Mouse (Mus musculus) forebrain, embryonic 15.5 days (tissue): ENCODE data around the gene Slc31a1. TPM values are rescaled to one million over a fixed set of nuclear protein-coding genes. Genes with fewer than 3 reads are reported as not detected.

ENCODE experiments used
- ATAC-seq: fragments of 200-750 bp; cut with Nextera tagmentation; replicated peaks from 2 replicates; pipeline ENCODE4 v1.8.0; 2017; ENCODE audit warnings: mild to moderate bottlenecking, moderate TSS enrichment, moderate library complexity
- H3K27ac ChIP-seq: fragments of 300-500 bp; sonication (generic); replicated peaks from 2 replicates; pipeline ENCODE4 v1.5.1; 2015; ENCODE audit warnings: mild to moderate bottlenecking, inconsistent platforms
- H3K27me3 ChIP-seq: fragments of 300-500 bp; sonication (generic); 2 replicates; pipeline ENCODE4 v1.6.1; 2015; ENCODE audit warnings: inconsistent platforms
- H3K36me3 ChIP-seq: fragments of 300-500 bp; sonication (generic); 2 replicates; pipeline ENCODE4 v1.6.1; 2015; ENCODE audit warnings: mild to moderate bottlenecking, inconsistent platforms
- H3K4me1 ChIP-seq: fragments of 300-500 bp; sonication (generic); 2 replicates; pipeline ENCODE4 v1.6.1; 2015; ENCODE audit warnings: inconsistent platforms
- H3K4me2 ChIP-seq: fragments of 300-500 bp; sonication (generic); replicated peaks from 2 replicates; pipeline ENCODE4 v1.6.1; 2015; ENCODE audit warnings: mild to moderate bottlenecking, inconsistent platforms
- H3K4me3 ChIP-seq: fragments of 300-500 bp; sonication (generic); 2 replicates; pipeline ENCODE4 v1.5.1; 2015; ENCODE audit warnings: mild to moderate bottlenecking, inconsistent platforms
- H3K9ac ChIP-seq: fragments of 300-500 bp; sonication (generic); replicated peaks from 2 replicates; pipeline ENCODE4 v1.6.1; 2015; ENCODE audit warnings: mild to moderate bottlenecking, inconsistent platforms
- H3K9me3 ChIP-seq: fragments of 300-500 bp; sonication (generic); 2 replicates; pipeline ENCODE4 v1.6.1; 2016; ENCODE audit warnings: inconsistent platforms
- WGBS: fragments of 180-500 bp; shearing (Covaris S2); methylation state at CpG from one replicate; pipeline ENCODE4 v1.1.7; 2015; ENCODE audit warnings: mixed read lengths; 5-methylcytosine and 5-hydroxymethylcytosine counted together
- polyA plus RNA-seq: library from polyadenylated mRNA; unstranded; fragments of >200 nt; fragmentation: Nextera tagmentation; extraction: Ambion mirVana; gene quantifications from 2 replicates; pipeline ENCODE4 v1.2.1, GENCODE M21; 2015

Gene Slc31a1
- 39.2 and 40.4 TPM in 2 replicates for polyA plus RNA-seq

DNA sequence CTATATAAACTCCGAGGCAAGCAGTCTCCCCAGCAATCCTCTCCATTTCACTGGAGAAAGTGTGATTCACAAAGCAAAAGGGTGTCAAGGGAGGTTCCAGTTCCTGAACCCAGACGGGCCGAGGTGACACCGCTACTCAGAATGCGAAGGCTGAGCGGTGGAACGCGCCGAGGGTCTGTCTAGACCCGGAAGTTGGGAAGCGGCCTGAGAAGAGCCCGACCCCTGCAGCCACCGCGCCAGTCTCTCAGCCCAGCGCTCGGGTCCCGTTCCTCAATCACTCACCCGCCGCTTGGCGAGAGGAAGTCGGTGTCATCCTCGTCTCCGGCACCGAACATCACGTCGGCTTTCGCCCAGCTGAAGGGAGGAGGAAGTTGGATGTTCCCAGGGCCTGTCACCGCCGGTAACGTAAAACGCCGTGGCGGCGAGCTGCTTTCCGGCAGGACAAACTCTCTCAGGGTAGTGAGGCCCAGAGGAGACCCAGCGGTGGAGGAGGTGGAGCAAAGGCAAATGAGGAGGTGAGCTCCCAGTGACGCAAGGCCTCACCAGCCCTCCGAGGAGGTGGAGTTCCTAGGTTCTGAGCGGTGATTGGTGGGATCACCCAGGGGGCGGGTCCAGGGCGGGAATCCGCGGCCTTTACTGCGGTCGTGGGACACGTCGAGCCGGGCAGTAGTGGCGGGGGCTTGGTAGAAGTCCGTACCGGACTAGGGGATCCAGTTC is at the start of gene Slc31a1, which contains the start of gene Fkbp15:
Slc31a1 (plus strand) TSS at position 640 of the 717 bp plus-strand sequence.
Fkbp15 (minus strand) TSS at position 461 of the 717 bp plus-strand sequence.
- under 1% methylated on average over 51 of the region's 51 CpGs for WGBS
- no peaks in the 10 kb centered on the region for H3K36me3 ChIP-seq
- H3K9me3 ChIP-seq, result no peaks in the 10 kb centered on the region
- peak within 1 kb of the TSS; percentile 71 for H3K4me3 ChIP-seq
- H3K4me2 ChIP-seq, result peak within 1 kb of the TSS; percentile 68
- peak within 1 kb of the TSS; percentile 61 for H3K9ac ChIP-seq
- H3K27ac ChIP-seq, result peak within 1 kb of the TSS; percentile 81
- peaks cover 23% of the 10 kb centered on the region for H3K4me1 ChIP-seq
- ATAC-seq, result peak; percentile 100
- no peaks in the 10 kb centered on the region for H3K27me3 ChIP-seq

DNA sequence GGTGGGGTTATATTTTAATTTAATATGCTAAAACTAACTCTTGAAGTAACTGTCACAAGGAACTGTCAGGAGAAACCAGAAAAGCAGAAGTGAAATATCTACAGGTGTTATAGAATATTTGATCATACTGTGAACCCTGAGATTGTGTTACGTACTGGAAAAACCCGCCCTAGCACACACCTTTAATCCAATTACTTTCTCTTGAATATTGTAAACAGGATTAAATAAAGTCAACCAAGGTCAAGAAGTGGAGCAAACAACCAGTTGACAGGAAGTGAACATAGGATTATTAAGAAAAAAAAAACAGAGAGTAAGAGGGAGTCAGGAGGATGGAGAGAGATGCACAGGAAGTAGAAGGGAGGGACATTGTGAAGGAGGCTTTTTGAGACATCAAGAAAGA is 47.7 kb upstream of the Slc31a1 start:
- H3K27me3 ChIP-seq, result no peaks in the 10 kb centered on the region
- H3K4me2 ChIP-seq, result no peak overlapping the region
- ATAC-seq, result no peak
- no peak overlapping the region for H3K9ac ChIP-seq
- H3K4me1 ChIP-seq, result no peaks in the 10 kb centered on the region
- WGBS, result 91% methylated on average over 2 of the region's 2 CpGs
- H3K9me3 ChIP-seq, result no peaks in the 10 kb centered on the region
- H3K4me3 ChIP-seq, result no peak overlapping the region
- peaks cover 27% of the 10 kb centered on the region for H3K36me3 ChIP-seq
- H3K27ac ChIP-seq, result no peak overlapping the region

GRCm38 (mm10) chr4:62313641-62314211 is 46.8 kb upstream of the Slc31a1 start:
- no peaks in the 10 kb centered on the region for H3K9me3 ChIP-seq
- H3K4me2 ChIP-seq, result no peak overlapping the region
- no peak overlapping the region for H3K4me3 ChIP-seq
- H3K27me3 ChIP-seq, result no peaks in the 10 kb centered on the region
- no peaks in the 10 kb centered on the region for H3K4me1 ChIP-seq
- peaks cover 29% of the 10 kb centered on the region for H3K36me3 ChIP-seq
- no peak overlapping the region for H3K9ac ChIP-seq
- no peak overlapping the region for H3K27ac ChIP-seq
- ATAC-seq, result no peak
- 92% methylated on average over 9 of the region's 9 CpGs for WGBS

GRCm38 (mm10) chr4:62314516-62314915 is 46.0 kb upstream of the Slc31a1 start:
- no peak overlapping the region for H3K9ac ChIP-seq
- peaks cover 32% of the 10 kb centered on the region for H3K36me3 ChIP-seq
- no peak for ATAC-seq
- no peaks in the 10 kb centered on the region for H3K9me3 ChIP-seq
- 78% methylated on average over 3 of the region's 3 CpGs for WGBS
- no peaks in the 10 kb centered on the region for H3K27me3 ChIP-seq
- H3K4me3 ChIP-seq, result no peak overlapping the region
- H3K27ac ChIP-seq, result no peak overlapping the region
- H3K4me1 ChIP-seq, result no peaks in the 10 kb centered on the region
- no peak overlapping the region for H3K4me2 ChIP-seq

DNA sequence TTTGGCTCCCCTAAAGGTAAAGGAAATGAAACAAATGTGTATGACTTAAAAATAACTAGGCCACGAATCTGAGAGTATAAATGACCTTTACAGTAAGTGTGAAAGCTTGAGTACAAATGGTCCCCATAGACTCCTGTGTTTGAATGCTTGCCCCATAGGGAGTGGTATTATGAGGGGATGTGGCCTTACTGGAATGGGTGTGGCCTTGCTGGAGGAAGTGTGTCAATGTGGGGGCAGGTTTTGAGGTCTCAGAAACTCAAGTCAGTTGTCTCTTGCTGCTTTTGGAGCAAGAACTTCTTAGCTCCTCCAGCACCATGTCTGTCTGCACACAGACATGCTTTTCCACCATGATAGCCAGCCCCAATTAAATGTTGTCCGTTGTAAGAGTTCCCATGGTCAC is 44.1 kb upstream of the Slc31a1 start:
- H3K27ac ChIP-seq, result no peak overlapping the region
- H3K4me2 ChIP-seq, result no peak overlapping the region
- WGBS, result 86% methylated on average over 2 of the region's 2 CpGs
- no peak overlapping the region for H3K4me3 ChIP-seq
- H3K9ac ChIP-seq, result no peak overlapping the region
- H3K4me1 ChIP-seq, result no peaks in the 10 kb centered on the region
- no peaks in the 10 kb centered on the region for H3K27me3 ChIP-seq
- no peak for ATAC-seq
- peaks cover 41% of the 10 kb centered on the region for H3K36me3 ChIP-seq
- H3K9me3 ChIP-seq, result no peaks in the 10 kb centered on the region

DNA sequence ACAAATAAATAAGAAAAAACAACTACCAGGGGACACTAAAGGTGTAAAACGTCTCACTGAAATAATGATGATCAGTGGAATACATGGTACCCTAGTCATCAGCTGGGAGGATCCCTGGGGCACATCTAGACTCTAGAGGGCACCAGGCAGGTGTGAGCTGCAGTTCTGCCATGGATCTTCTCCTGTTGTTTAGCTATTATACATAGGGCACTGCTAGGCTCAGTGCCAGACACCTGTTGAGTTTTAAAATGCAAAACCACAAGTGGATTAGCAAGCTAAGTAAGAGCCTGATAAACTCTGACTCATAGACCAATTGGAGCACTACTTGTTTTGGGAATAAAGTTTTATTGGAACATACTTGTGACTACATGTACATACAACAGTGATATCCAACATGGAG is 42.2 kb upstream of the Slc31a1 start:
- no peak overlapping the region for H3K27ac ChIP-seq
- 76% methylated on average over 1 of the region's 1 CpGs for WGBS
- H3K36me3 ChIP-seq, result peaks cover 48% of the 10 kb centered on the region
- no peaks in the 10 kb centered on the region for H3K9me3 ChIP-seq
- no peak overlapping the region for H3K4me3 ChIP-seq
- no peaks in the 10 kb centered on the region for H3K27me3 ChIP-seq
- no peak for ATAC-seq
- H3K4me2 ChIP-seq, result no peak overlapping the region
- no peaks in the 10 kb centered on the region for H3K4me1 ChIP-seq
- no peak overlapping the region for H3K9ac ChIP-seq

GRCm38 (mm10) chr4:62322684-62323083 is 37.8 kb upstream of the Slc31a1 start:
- Histone ChIP-seq H3K4me3 (no peak overlapping the region), H3K27ac (no peak overlapping the region), H3K9me3 (no peaks in the 10 kb centered on the region), H3K27me3 (no peaks in the 10 kb centered on the region), H3K36me3 (peaks cover 64% of the 10 kb centered on the region), H3K4me1 (no peaks in the 10 kb centered on the region), H3K9ac (no peak overlapping the region), H3K4me2 (no peak overlapping the region)
- no peak for ATAC-seq
- WGBS, result 94% methylated on average over 3 of the region's 3 CpGs

DNA sequence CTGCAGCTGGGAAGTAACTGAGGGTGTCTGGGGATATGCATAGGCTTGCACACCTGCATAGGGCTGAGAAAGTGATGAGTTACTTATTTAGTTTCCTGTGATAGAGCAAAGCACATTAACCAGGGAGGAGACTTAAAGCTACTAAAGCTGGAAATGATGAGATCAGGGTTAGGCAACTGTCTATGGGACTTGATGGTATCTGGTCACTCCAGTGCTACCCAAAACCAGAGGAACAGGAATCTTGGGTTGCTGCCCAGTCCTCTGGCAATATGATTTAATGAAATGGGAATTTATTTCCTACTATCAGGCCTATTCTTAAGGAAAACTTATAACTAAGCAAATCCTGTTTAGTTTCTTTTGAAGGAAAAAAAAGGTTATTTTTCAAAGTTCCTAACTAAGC is 34.4 kb upstream of the Slc31a1 start:
- no peaks in the 10 kb centered on the region for H3K27me3 ChIP-seq
- no peaks in the 10 kb centered on the region for H3K4me1 ChIP-seq
- no peak for ATAC-seq
- H3K27ac ChIP-seq, result no peak overlapping the region
- no peak overlapping the region for H3K4me2 ChIP-seq
- H3K36me3 ChIP-seq, result peaks cover 60% of the 10 kb centered on the region
- H3K9ac ChIP-seq, result no peak overlapping the region
- no peaks in the 10 kb centered on the region for H3K9me3 ChIP-seq
- H3K4me3 ChIP-seq, result no peak overlapping the region

- 88% methylated on average over 6 of the region's 6 CpGs for WGBS
- H3K9me3 ChIP-seq, result no peaks in the 10 kb centered on the region
- no peaks in the 10 kb centered on the region for H3K27me3 ChIP-seq
- H3K36me3 ChIP-seq, result peaks cover 52% of the 10 kb centered on the region
- ATAC-seq, result no peak
- H3K27ac ChIP-seq, result no peak overlapping the region
- H3K4me1 ChIP-seq, result no peaks in the 10 kb centered on the region
- H3K4me2 ChIP-seq, result no peak overlapping the region
- H3K9ac ChIP-seq, result no peak overlapping the region
- no peak overlapping the region for H3K4me3 ChIP-seq
Measured at GRCm38 (mm10) chr4:62328941-62329660, 31.4 kb upstream of the Slc31a1 start.

GRCm38 (mm10) chr4:62331977-62332376 is 28.6 kb upstream of the Slc31a1 start:
- 83% methylated on average over 5 of the region's 5 CpGs for WGBS
- Histone ChIP-seq H3K9ac (no peak overlapping the region), H3K4me3 (no peak overlapping the region), H3K27ac (no peak overlapping the region), H3K27me3 (no peaks in the 10 kb centered on the region), H3K4me2 (no peak overlapping the region), H3K9me3 (no peaks in the 10 kb centered on the region), H3K36me3 (peaks cover 56% of the 10 kb centered on the region), H3K4me1 (no peaks in the 10 kb centered on the region)
- no peak for ATAC-seq

DNA sequence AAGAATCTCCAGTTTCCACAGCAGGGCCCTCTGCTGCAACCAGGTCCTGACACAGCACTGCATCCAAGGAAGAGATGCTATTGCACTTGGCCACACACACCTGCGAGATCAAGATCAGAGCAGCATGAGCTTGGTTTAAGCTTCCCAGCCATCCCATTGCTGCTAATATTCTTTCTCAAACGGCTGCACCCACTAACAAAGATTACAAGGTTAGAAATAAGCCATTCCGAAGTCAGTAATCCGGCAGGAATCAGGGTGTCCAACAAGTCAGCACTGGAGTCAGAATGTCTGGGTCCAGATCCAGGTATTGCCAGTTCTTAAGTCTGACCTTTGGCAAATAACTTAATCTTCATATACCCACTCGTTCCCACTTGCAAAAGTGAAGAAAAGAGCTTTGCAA is 22.0 kb upstream of the Slc31a1 start:
- peaks cover 46% of the 10 kb centered on the region for H3K36me3 ChIP-seq
- H3K9me3 ChIP-seq, result no peaks in the 10 kb centered on the region
- ATAC-seq, result no peak
- no peak overlapping the region for H3K27ac ChIP-seq
- H3K4me1 ChIP-seq, result no peaks in the 10 kb centered on the region
- no peak overlapping the region for H3K4me3 ChIP-seq
- no peak overlapping the region for H3K4me2 ChIP-seq
- WGBS, result 91% methylated on average over 5 of the region's 5 CpGs
- H3K27me3 ChIP-seq, result no peaks in the 10 kb centered on the region
- no peak overlapping the region for H3K9ac ChIP-seq

GRCm38 (mm10) chr4:62344000-62344399 is 16.5 kb upstream of the Slc31a1 start:
- no peak overlapping the region for H3K9ac ChIP-seq
- no peak for ATAC-seq
- H3K4me3 ChIP-seq, result no peak overlapping the region
- no peaks in the 10 kb centered on the region for H3K4me1 ChIP-seq
- no peaks in the 10 kb centered on the region for H3K27me3 ChIP-seq
- 90% methylated on average over 1 of the region's 1 CpGs for WGBS
- H3K27ac ChIP-seq, result no peak overlapping the region
- no peak overlapping the region for H3K4me2 ChIP-seq
- H3K36me3 ChIP-seq, result peaks cover 32% of the 10 kb centered on the region
- H3K9me3 ChIP-seq, result no peaks in the 10 kb centered on the region
